Mouse (Mus musculus): Measurements from ENCODE around the gene Abhd15.

The Abhd15 gene

DNA sequence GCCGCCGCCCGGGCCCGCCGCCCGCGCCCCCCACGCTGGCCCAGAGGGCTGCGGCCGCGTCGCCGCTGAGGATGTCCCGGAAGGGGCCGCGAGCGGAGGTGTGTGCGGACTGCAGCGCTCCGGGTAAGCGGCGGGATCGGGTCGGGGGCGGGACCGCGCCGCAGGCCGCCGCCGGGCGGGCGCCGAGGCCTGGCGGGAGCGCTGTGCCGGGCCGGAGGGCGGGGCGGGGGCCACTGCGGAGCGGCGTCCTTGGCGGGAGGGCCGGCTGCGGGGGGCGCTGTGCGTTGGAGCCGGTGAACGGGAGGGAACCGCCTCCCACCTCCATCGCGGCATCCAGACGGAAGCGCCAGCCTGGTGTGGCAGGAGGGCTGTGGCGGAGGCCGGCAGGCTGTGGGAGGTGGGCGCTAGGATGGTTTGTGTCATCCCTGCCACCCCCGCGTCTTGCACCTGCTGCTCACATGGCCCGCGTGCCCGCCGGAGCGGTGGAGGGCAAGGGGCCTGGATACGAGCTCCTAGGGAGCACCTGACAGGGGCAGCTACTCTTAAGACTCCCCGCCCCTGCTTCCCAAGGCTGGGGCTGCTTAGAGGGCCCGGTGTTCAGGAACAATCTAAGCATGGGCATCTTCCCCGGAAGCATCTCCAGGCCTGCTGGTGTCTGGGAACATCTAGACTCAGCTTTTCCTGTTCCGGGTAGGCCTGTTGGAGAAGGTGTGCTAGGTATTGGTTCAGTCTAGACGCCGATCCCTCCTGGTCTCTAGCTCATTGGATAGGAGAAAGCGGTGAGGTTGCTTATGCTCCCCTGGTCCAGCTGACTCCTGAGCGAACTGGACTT, 21.2 kb upstream of the Abhd15 start, which contains the start of gene Git1:
Git1 (plus strand) TSS at position 51 of the 832 bp plus-strand sequence.
- DNase-seq (ENCODE audit: low read depth, low spot score) = no peak

- DNase-seq (ENCODE audit: low read depth, low spot score) = no peak
Measured at GRCm38 (mm10) chr11:77494344-77494676, 20.6 kb upstream of the Abhd15 start.

- no peak for DNase-seq (ENCODE audit: low read depth, low spot score)
Measured at GRCm38 (mm10) chr11:77494782-77495181, 20.1 kb upstream of the Abhd15 start.

DNA sequence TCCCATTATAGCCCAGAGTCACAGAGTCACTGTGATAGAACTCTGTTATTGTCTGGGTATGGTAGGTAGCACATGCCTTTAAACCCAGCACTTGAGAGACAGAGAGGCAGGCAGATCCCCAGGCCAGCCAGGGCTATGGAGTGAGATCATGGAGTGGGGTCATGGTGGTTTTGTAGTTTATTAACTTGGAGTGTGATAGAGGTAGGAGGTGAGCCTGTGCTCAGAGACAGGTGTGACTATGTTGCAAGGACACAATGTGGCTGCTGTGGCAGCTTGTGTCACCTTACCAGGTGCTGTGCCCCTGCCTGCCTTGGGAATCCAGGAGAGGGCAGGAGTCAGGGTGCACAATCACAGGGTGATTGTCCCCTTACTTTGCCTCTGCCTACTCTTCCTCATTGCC, 19.4 kb upstream of the Abhd15 start:
- DNase-seq (ENCODE audit: low read depth, low spot score) = no peak

GRCm38 (mm10) chr11:77497341-77497756, 17.6 kb upstream of the Abhd15 start:
- no peak for DNase-seq (ENCODE audit: low read depth, low spot score)

DNA sequence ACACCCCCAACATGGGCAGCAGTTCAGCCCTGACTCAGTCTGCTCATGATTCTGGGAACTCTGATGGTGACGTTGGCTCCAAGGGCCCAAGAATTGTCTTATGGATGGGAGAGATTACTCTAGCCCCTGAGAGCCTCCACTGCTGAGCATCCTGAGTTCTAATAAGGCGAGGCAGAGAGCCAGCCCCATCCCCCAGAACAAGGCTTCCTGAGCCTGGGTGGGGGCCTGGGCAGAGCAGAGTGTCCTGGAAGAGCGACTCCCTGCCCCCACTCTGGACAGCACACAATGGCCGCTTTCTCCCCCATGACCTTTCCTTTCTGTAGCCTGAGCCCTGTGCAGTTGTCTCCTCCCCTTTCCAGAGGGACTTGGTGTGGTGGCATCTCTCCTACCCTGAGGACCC, 17.1 kb upstream of the Abhd15 start:
- DNase-seq (ENCODE audit: low read depth, low spot score) = no peak

DNA sequence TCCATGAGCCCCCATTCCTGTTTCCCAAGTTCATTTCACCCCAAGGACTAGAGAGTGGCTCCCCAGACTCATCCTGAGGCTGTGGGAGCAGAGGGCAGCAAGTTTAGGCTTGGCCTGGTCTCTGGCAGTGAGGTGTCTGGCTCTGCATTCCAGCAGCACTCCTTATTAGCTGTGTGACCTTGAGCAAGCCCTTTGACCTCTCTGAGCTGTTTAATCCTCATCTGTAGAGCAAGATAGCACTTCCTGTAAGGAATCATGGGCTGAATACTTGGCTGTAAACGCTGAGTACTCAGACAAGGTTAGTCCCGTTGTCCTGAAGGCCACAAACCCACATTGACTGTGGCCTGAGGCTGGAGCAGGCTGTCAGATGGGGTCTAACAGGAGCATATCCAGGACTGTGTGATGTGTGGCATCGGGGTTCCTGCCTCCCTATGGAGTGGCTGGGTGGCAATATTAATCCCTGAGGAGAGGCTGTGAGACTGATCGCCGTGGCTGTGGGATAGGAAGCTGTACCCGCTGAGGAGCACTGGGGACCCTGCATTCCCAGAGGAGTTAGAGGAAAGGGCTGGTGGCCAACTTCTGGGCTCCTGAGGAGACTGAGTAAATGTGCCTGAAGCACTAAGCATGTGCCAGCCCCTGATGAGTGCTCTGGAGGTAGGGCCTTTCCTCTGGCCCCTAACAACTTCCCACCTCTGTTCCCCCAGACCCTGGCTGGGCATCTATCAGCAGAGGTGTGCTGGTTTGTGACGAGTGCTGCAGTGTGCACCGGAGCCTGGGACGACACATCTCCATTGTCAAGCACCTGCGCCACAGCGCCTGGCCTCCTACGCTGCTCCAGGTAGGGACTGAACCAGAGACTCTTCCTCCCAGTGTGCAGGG, 16.4 kb upstream of the Abhd15 start:
- DNase-seq (ENCODE audit: low read depth, low spot score) = no peak

- DNase-seq (ENCODE audit: low read depth, low spot score) = no peak
Measured at GRCm38 (mm10) chr11:77499354-77499753, 15.6 kb upstream of the Abhd15 start.

DNA sequence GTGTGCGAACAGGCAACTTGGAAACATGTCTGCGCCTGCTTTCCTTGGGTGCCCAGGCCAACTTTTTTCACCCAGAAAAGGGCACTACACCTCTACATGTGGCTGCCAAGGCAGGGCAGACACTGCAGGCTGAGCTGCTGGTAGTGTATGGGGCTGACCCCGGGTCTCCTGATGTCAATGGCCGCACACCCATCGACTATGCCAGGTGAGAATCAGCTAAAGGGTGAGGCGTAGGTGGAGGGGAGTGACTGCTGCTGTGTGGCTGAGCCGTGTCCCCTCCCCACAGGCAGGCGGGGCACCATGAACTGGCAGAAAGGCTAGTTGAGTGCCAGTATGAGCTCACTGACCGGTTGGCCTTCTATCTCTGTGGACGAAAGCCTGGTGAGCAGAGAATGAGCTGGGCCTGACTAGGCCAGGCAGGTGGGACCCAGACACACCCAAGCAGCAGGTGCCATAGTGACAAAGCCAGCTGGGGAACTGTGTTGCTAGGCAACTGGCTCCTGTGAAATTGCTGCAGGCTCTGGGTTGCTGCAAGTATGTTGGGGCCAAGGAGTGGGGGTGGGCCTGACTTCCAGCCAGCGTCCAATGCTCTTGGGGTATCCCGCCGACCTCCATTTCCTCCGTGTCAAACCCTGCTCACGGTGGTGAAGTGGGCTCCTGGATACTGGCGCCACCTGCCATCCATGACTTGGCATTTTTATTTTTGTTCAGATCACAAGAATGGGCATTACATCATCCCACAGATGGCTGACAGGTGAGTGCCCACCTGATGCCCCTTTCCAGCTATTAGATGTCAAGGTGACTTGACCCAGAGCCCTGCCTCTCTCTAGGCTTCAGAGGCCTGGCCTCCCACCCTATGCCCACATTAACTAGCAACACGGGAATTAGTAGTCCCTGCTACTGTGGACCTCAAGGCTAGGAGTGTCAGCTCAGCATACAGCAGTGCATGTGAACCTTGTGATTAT, 14.3 kb upstream of the Abhd15 start:
- DNase-seq (ENCODE audit: low read depth, low spot score) = no peak

DNA sequence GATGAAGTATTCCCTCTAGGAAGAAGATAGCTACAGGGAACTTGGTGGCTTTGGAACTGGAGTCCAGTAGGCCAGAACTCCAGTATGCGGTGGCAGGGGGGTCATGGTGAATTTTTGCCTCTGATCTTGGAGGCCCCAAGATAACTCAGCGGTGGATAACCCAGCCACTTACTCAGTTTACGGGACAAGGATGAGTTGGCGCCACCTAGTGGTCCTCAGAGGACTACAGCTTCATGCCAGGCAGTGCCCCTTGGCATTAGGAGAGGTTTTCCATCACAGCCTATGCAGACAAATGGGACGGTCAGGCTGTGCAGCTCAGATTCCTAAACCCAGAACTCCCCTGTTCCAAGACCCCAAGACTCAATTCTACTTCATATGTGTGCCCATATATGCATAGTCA, 13.5 kb upstream of the Abhd15 start:
- no peak for DNase-seq (ENCODE audit: low read depth, low spot score)

- DNase-seq (ENCODE audit: low read depth, low spot score) = no peak
Measured at GRCm38 (mm10) chr11:77501971-77502370, 12.9 kb upstream of the Abhd15 start.

GRCm38 (mm10) chr11:77502481-77502880, 12.4 kb upstream of the Abhd15 start:
- DNase-seq (ENCODE audit: low read depth, low spot score) = no peak

DNA sequence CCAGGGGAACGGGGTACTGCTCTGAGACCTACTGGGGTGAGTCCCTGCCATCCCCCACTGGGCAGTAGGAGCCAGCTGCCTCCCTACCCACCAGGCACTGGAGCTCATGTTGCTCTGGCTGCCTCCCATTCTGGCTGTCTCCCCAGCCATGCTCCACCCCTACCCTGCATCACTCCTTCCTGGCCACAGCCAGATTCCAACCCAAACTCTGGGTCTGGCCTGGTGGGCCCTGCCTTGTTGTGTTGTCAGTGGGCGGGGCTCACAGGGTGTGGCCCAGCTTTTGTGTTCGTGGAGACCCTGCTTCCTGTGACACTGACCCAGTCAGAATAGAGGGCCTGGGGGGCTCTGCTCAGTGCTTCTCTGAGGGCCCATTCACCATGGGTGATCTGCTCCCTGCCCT, 11.4 kb upstream of the Abhd15 start:
- DNase-seq (ENCODE audit: low read depth, low spot score) = no peak

DNA sequence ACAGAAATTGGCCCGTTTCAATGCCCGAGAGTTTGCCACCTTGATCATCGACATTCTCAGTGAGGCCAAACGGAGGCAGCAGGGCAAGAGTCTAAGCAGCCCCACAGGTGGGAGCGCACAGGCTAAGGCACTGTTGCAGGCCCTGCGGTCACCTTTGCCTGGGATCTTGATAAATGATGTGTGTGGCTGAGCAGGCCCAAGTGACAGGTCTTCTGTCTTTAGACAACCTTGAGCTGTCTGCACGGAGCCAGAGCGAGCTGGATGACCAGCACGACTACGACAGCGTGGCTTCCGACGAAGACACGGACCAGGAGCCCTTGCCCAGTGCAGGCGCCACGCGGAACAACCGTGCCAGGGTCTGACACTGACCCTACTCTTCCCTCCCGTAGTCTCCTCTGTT, 10.5 kb upstream of the Abhd15 start:
- DNase-seq (ENCODE audit: low read depth, low spot score) = no peak

DNA sequence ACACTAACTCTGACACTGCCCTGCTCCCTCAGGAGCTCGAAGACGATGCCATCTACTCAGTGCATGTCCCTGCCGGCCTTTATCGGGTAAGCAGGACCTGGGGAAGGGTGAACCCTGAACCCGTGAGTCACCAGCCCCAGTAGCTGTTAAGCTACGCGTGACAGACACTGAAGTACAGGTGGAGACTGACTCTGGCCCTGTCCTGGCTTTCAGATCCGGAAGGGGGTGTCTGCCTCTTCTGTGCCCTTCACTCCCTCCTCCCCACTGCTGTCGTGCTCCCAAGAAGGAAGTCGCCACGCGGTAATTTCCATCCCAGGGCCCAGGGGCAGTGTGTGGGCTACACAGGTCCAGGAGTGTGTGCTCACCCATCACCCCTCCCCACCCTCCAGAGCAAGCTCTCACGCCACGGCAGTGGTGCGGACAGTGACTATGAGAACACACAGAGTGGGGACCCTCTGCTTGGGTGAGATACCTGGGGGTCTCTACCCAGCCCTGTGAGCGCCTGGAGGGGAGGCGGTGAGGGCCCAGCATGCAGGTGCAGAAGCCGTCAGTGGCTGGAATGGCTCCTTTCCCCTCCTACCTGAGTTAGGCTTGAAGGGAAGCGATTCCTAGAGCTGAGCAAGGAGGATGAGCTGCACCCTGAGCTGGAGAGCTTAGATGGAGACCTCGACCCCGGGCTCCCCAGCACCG, 9.5 kb upstream of the Abhd15 start:
- no peak for DNase-seq (ENCODE audit: low read depth, low spot score)

DNA sequence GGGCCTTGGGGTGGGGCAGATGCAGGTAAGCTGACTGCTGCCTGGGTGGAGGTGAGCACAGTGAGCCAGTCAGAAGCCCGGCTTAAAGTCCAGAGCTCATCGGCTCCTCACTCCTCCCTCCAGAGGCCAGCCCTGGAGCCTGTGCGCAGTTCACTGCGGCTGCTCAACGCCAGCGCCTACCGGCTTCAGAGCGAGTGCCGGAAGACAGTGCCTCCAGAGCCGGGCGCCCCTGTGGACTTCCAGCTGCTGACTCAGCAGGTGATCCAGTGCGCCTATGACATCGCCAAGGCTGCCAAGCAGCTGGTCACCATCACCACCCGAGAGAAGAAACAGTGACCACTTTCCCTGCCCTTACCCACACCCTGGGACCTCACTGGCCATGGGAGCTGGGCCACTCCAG, 8.6 kb upstream of the Abhd15 start:
- DNase-seq (ENCODE audit: low read depth, low spot score) = no peak

DNA sequence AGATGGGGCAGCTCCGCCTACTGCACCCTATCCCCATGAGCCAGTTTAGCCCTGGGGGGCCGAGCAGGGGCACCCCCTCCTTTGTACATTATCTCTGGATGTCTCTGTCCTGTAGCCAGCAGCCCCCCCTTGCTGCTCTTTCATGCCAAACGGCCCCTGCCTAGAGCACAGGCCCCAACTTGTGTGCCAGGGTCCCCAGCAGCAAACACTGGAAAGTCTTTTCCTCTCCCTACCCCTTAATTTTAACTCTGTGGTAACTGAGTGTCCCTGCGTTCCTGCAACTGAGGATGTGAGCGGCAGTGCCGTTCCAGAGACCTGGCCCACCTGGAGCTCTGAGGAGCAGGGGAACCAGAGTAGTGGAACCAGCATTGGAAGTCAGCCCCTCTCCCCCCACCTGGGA, 8.0 kb upstream of the Abhd15 start:
- DNase-seq (ENCODE audit: low read depth, low spot score) = no peak

- DNase-seq (ENCODE audit: low read depth, low spot score) = no peak
Measured at GRCm38 (mm10) chr11:77507426-77507825, 7.5 kb upstream of the Abhd15 start.

DNA sequence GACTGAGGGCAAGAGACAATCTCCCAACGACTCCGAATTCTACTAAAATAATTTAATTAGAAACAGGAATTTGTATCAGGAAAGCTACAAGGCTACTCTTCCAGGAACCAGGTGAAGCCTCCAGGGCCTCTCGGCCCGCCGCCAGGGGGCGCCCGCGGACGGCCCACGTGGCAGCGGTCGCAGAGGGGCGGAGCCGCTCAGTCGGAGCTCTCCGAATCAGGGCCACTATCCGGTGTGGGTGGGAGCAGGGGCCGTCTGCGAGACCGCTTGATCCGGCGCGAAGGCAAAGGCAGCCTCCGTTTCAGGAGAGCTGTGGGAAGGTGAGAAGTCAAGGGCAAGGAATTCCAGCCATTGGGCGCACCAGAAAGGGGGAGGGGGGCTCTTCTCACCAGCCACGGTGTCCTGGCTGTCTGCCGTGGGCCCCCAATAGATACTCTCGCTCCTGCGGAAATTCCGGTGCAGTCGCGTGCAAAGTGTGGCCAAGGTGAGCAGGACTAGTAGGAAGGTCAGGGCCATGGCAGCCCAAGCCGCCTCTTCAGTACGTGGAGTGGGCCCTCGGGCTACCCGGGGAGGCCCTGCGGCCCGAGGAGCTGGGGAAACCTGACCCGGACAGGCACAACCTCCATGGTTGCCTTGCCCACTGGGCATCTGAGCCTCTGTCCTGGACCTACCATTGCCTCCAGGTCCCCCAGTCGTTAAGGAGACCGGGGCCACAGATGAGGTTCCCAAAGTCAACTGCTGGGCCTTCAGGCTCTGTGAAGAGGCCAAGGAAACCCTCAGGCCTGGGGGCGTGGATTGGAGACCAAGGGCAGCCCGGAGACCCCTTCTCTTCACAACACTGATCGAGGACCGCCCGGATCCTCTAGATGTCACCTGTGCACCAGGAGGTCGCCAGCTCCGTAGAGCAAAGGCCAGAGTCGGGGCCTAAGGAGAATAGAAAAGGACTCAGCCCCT, 6.6 kb upstream of the Abhd15 start:
- DNase-seq (ENCODE audit: low read depth, low spot score) = no peak

GRCm38 (mm10) chr11:77511336-77511735, 3.6 kb upstream of the Abhd15 start:
- DNase-seq (ENCODE audit: low read depth, low spot score) = no peak

Measured in brain, embryonic 18.5 days (tissue).